ENCODE assay signal across 9 mouse cellular contexts in genomic region chr12:29534761-29535300, GRCm38 (mm10). TPM values are rescaled to one million over a fixed set of nuclear protein-coding genes. Genes with fewer than 3 reads are reported as not detected.
DNase-seq lines count a peak whose midpoint lies in the region; ATAC-seq lines count a peak whose summit lies in the region.
"Had no signal": no experiment of that assay in that cellular context is flagged by ENCODE, and none has a peak within 500 bp of the region (broad histone marks: within the 10 kb centered on the region; RNA-seq: fewer than 3 reads in every experiment).

No protein-coding gene starts in this region.

- peak overlapping the region; percentile 20; the same call in 1 of the 2 replicates for H3K4me2 ChIP-seq in liver, embryonic 11.5 days
- H3K4me2 ChIP-seq in liver, embryonic 12.5 days, result no peak overlapping the region
- peak overlapping the region; percentile 57 for H3K4me2 ChIP-seq in limb, embryonic 12.5 days

- H3K27me3 ChIP-seq in liver, embryonic 11.5 days (replicated peaks; ENCODE audit: control insufficient read depth, insufficient read depth, low read length), result peaks cover 33% of the 10 kb centered on the region
- peaks cover 40% of the 10 kb centered on the region for H3K27me3 ChIP-seq in liver, embryonic 12.5 days (replicated peaks)
- peaks cover 96% of the 10 kb centered on the region for H3K27me3 ChIP-seq in forebrain, embryonic 10.5 days (ENCODE audit: poor library complexity, severe bottlenecking)
- peaks cover 69% of the 10 kb centered on the region for H3K27me3 ChIP-seq in limb, embryonic 12.5 days

- no peak overlapping the region for H3K4me3 ChIP-seq in liver, embryonic 11.5 days (ENCODE audit: low read depth, low read length)
- H3K4me3 ChIP-seq in liver, embryonic 12.5 days, result no peak overlapping the region
- peak overlapping the region; percentile 41 for H3K4me3 ChIP-seq in forebrain, embryonic 10.5 days
- peak overlapping the region; percentile 31 for H3K4me3 ChIP-seq in limb, embryonic 12.5 days (replicated peaks)
- H3K4me3 ChIP-seq: megakaryocyte, embryonic 14.5 days had no signal

- no peak for ATAC-seq in liver, embryonic 11.5 days (replicated peaks; ENCODE audit: low FRiP score)
- ATAC-seq in liver, embryonic 12.5 days, result no peak
- no peak for ATAC-seq in limb, embryonic 12.5 days (ENCODE audit: insufficient number of reproducible peaks, insufficient read depth, low FRiP score, low TSS enrichment, low read depth)
- ATAC-seq in granulocyte monocyte progenitor cell, adult 5-6 weeks (replicated peaks; ENCODE audit: poor library complexity, severe bottlenecking), result no peak

- H3K4me1 ChIP-seq in liver, embryonic 11.5 days (replicated peaks; ENCODE audit: control insufficient read depth, insufficient read depth, low read length), result no peaks in the 10 kb centered on the region
- H3K4me1 ChIP-seq in liver, embryonic 12.5 days, result no peaks in the 10 kb centered on the region
- peaks cover 51% of the 10 kb centered on the region for H3K4me1 ChIP-seq in forebrain, embryonic 10.5 days
- H3K4me1 ChIP-seq in limb, embryonic 12.5 days (replicated peaks), result peaks cover 9% of the 10 kb centered on the region

- H3K36me3 ChIP-seq in liver, embryonic 11.5 days (ENCODE audit: control insufficient read depth, insufficient read depth, low read length), result no peaks in the 10 kb centered on the region
- no peaks in the 10 kb centered on the region for H3K36me3 ChIP-seq in liver, embryonic 12.5 days
- no peaks in the 10 kb centered on the region for H3K36me3 ChIP-seq in forebrain, embryonic 10.5 days (replicated peaks)
- H3K36me3 ChIP-seq in limb, embryonic 12.5 days, result no peaks in the 10 kb centered on the region

- H3K9ac ChIP-seq in liver, embryonic 11.5 days (ENCODE audit: low read depth, low read length), result no peak overlapping the region
- H3K9ac ChIP-seq in liver, embryonic 12.5 days, result no peak overlapping the region
- 0 out of 2 replicates have a peak overlapping the region, but pooled peaks have one; percentile 4 for H3K9ac ChIP-seq in limb, embryonic 12.5 days (replicated peaks)

- H3K9me3 ChIP-seq in liver, embryonic 11.5 days (ENCODE audit: control insufficient read depth, low read length), result no peaks in the 10 kb centered on the region
- H3K9me3 ChIP-seq in liver, embryonic 12.5 days (replicated peaks), result no peaks in the 10 kb centered on the region
- H3K9me3 ChIP-seq in forebrain, embryonic 10.5 days, result no peaks in the 10 kb centered on the region
- H3K9me3 ChIP-seq in limb, embryonic 12.5 days, result no peaks in the 10 kb centered on the region
- H3K9me3 ChIP-seq: megakaryocyte, embryonic 14.5 days had no signal

- H3K27ac ChIP-seq in liver, embryonic 11.5 days (ENCODE audit: low read depth, low read length), result no peak overlapping the region
- H3K27ac ChIP-seq in liver, embryonic 12.5 days, result no peak overlapping the region
- 0 out of 2 replicates have a peak overlapping the region, but pooled peaks have one; percentile 5 for H3K27ac ChIP-seq in forebrain, embryonic 10.5 days
- no peak overlapping the region for H3K27ac ChIP-seq in limb, embryonic 12.5 days

- DNase-seq in liver, embryonic 11.5 days (ENCODE audit: low spot score), result no peak
- peak; percentile 35 for DNase-seq in forebrain, embryonic 10.5 days (ENCODE audit: extremely low spot score, low spot score)
- peak; percentile 46 for DNase-seq in right cerebral cortex, postnatal 4 days
- DNase-seq in kidney, adult 18-20 months, result no peak
- no peak for DNase-seq in spleen, adult 12 weeks (ENCODE audit: low spot score)

- 4% methylated on average over 25 of the region's 25 CpGs for WGBS in liver, embryonic 11.5 days
- WGBS in liver, embryonic 12.5 days (ENCODE audit: insufficient replicate concordance), result 5% methylated on average over 25 of the region's 25 CpGs
- under 1% methylated on average over 25 of the region's 25 CpGs for WGBS in forebrain, embryonic 10.5 days
- WGBS in limb, embryonic 12.5 days, result under 1% methylated on average over 25 of the region's 25 CpGs

RNA-seq across cellular contexts. Expression of gene Myt1l, which starts 6.6 kb away (rescaled TPM):
- 0.44 and 0.53 TPM in 2 replicates for polyA plus RNA-seq in liver, embryonic 11.5 days (2014; fragmentation: Nextera tagmentation; extraction: Ambion mirVana)
- polyA plus RNA-seq in liver, embryonic 12.5 days (2016; fragmentation: Nextera tagmentation; extraction: Ambion mirVana), result not detected in 2 replicates
- polyA plus RNA-seq in forebrain, embryonic 10.5 days (2016; fragmentation: Nextera tagmentation; extraction: Ambion mirVana), result 1.0 and 3.3 TPM in 2 replicates
- polyA plus RNA-seq in limb, embryonic 12.5 days (2016; fragmentation: Nextera tagmentation; extraction: Ambion mirVana), result 0.27 and 1.2 TPM in 2 replicates
- not detected in 2 replicates for total RNA-seq in granulocyte monocyte progenitor cell, adult 5-6 weeks (2014; fragmentation: Nextera tagmentation)
- not detected in 2 replicates for total RNA-seq in granulocyte monocyte progenitor cell, adult 5-6 weeks (2017)

Comparison
In these comparisons a context has a peak if more than half of its experiments do, and no peak if none do; other contexts are left out.
1. DNase-seq: peak in forebrain, embryonic 10.5 days (single experiment) and right cerebral cortex, postnatal 4 days (single experiment); none in liver, embryonic 11.5 days (single experiment), kidney, adult 18-20 months (single experiment) and spleen, adult 12 weeks (single experiment).
2. H3K4me3 ChIP-seq: peak in forebrain, embryonic 10.5 days (single experiment) and limb, embryonic 12.5 days (single experiment); none in liver, embryonic 11.5 days (single experiment) and liver, embryonic 12.5 days (single experiment).